In genomic region chr11:19926843-19927120, GRCm38 (mm10) we compare ENCODE assay signal across 8 mouse cellular contexts. TPM values are rescaled to one million over a fixed set of nuclear protein-coding genes. Genes with fewer than 3 reads are reported as not detected.
A peak's percentile ranks its signal among the peaks of the same experiment; 100 is the strongest.
DNase-seq lines count a peak whose midpoint lies in the region; ATAC-seq and TF ChIP-seq lines count a peak whose summit lies in the region.

No protein-coding gene starts in this region.

- H3K36me3 ChIP-seq in lung, postnatal 0 days (ENCODE audit: insufficient read depth, low read length) = no peaks in the 10 kb centered on the region
- no peaks in the 10 kb centered on the region for H3K36me3 ChIP-seq in limb, embryonic 13.5 days
- H3K36me3 ChIP-seq in stomach, embryonic 14.5 days (ENCODE audit: control insufficient read depth, insufficient read depth, low read length) = no peaks in the 10 kb centered on the region

- TF ChIP-seq POLR2A in cerebellum, adult 2 months (IDR thresholded peaks at IDR 0.05; ENCODE audit: borderline replicate concordance, insufficient read depth, low read length) = no peak

- ATAC-seq in lung, postnatal 0 days = no peak
- ATAC-seq in limb, embryonic 13.5 days (ENCODE audit: low FRiP score, low read depth) = no peak
- ATAC-seq in stomach, embryonic 14.5 days (ENCODE audit: insufficient number of reproducible peaks, insufficient read depth, low FRiP score, low read depth) = no peak

- WGBS in cerebellum, adult 2 months = 6% methylated on average over 2 of the region's 2 CpGs
- WGBS in lung, postnatal 0 days = 42% methylated on average over 2 of the region's 2 CpGs
- 67% methylated on average over 2 of the region's 2 CpGs for WGBS in limb, embryonic 13.5 days
- 65% methylated on average over 2 of the region's 2 CpGs for WGBS in stomach, embryonic 14.5 days

- H3K4me2 ChIP-seq in lung, postnatal 0 days (replicated peaks; ENCODE audit: low read depth, low read length) = peak overlapping the region; percentile 94; the same call in 1 of the 2 replicates
- H3K4me2 ChIP-seq in limb, embryonic 13.5 days (replicated peaks) = peak overlapping the region; percentile 76
- H3K4me2 ChIP-seq in stomach, embryonic 14.5 days (replicated peaks; ENCODE audit: low read depth, low read length) = peak overlapping the region; percentile 63

- DNase-seq in cerebellum, adult 2 months = peak in 1 of 2 experiments; percentile 49
- DNase-seq in cerebellum, adult 9-10 months = no peak
- no peak for DNase-seq in lung, postnatal 0 days (ENCODE audit: low spot score)
- DNase-seq in lung, postnatal 36 days = no peak
- DNase-seq in layer of hippocampus, postnatal 25 days (ENCODE audit: extremely low spot score in 1 of 2, low spot score in 1 of 2) = no peak
- no peak for DNase-seq in lung, postnatal 4 days

- peak overlapping the region; percentile 33; the same call in 1 of the 2 replicates for H3K27ac ChIP-seq in cerebellum, adult 2 months (ENCODE audit: insufficient read depth, low read length)
- no peak overlapping the region for H3K27ac ChIP-seq in lung, postnatal 0 days (ENCODE audit: low read length)
- H3K27ac ChIP-seq in limb, embryonic 13.5 days = no peak overlapping the region
- no peak overlapping the region for H3K27ac ChIP-seq in stomach, embryonic 14.5 days (ENCODE audit: low read length)

- TF ChIP-seq EP300 in lung, postnatal 0 days (IDR thresholded peaks at IDR 0.05) = no peak

- H3K4me1 ChIP-seq in cerebellum, adult 2 months (ENCODE audit: control insufficient read depth, insufficient read depth, low read length) = peaks cover 4% of the 10 kb centered on the region
- peaks cover 13% of the 10 kb centered on the region; the same call in 1 of the 2 replicates for H3K4me1 ChIP-seq in lung, postnatal 0 days (ENCODE audit: insufficient read depth, low read depth, low read length)
- peaks cover 25% of the 10 kb centered on the region for H3K4me1 ChIP-seq in limb, embryonic 13.5 days
- H3K4me1 ChIP-seq in stomach, embryonic 14.5 days (ENCODE audit: control insufficient read depth, insufficient read depth, low read length) = peaks cover 22% of the 10 kb centered on the region

- no peak overlapping the region for H3K9ac ChIP-seq in lung, postnatal 0 days (replicated peaks; ENCODE audit: low read depth)
- no peak overlapping the region for H3K9ac ChIP-seq in limb, embryonic 13.5 days
- no peak overlapping the region for H3K9ac ChIP-seq in stomach, embryonic 14.5 days (replicated peaks; ENCODE audit: low read depth, low read length)

- H3K4me3 ChIP-seq in cerebellum, adult 2 months (replicated peaks; ENCODE audit: insufficient read depth, low read depth, low read length) = peak overlapping the region; percentile 83
- H3K4me3 ChIP-seq in lung, postnatal 0 days (ENCODE audit: low read depth, low read length) = no peak overlapping the region
- 0 out of 2 replicates have a peak overlapping the region, but pooled peaks have one; percentile 94 for H3K4me3 ChIP-seq in limb, embryonic 13.5 days
- H3K4me3 ChIP-seq in stomach, embryonic 14.5 days (ENCODE audit: low read depth, low read length) = no peak overlapping the region; the same call in 1 of the 2 replicates

- H3K27me3 ChIP-seq in cerebellum, adult 2 months (ENCODE audit: control insufficient read depth, insufficient read depth, low read length) = no peaks in the 10 kb centered on the region
- H3K27me3 ChIP-seq in lung, postnatal 0 days (replicated peaks; ENCODE audit: insufficient read depth, low read length) = no peaks in the 10 kb centered on the region
- no peaks in the 10 kb centered on the region for H3K27me3 ChIP-seq in limb, embryonic 13.5 days
- no peaks in the 10 kb centered on the region for H3K27me3 ChIP-seq in stomach, embryonic 14.5 days (ENCODE audit: control insufficient read depth, insufficient read depth, low read length)

- H3K9me3 ChIP-seq in lung, postnatal 0 days (ENCODE audit: low read length) = no peaks in the 10 kb centered on the region
- no peaks in the 10 kb centered on the region for H3K9me3 ChIP-seq in limb, embryonic 13.5 days
- no peaks in the 10 kb centered on the region for H3K9me3 ChIP-seq in stomach, embryonic 14.5 days (ENCODE audit: control insufficient read depth, low read depth, low read length)

- no peak for TF ChIP-seq CTCF in cerebellum, adult 2 months (IDR thresholded peaks at IDR 0.05; ENCODE audit: borderline replicate concordance, insufficient read depth, low read depth, low read length)
- no peak for TF ChIP-seq CTCF in lung, postnatal 0 days (IDR thresholded peaks at IDR 0.05)

RNA-seq across cellular contexts. Expression of gene Spred2, which starts 2.6 kb away (rescaled TPM):
- 40.3 and 40.6 TPM in 2 replicates for polyA plus RNA-seq in cerebellum, adult 2 months (2012; rRNA removed)
- polyA plus RNA-seq in lung, postnatal 0 days (2015; fragmentation: Nextera tagmentation; extraction: Ambion mirVana) = 3.9 and 4.9 TPM in 2 replicates
- polyA plus RNA-seq in limb, embryonic 13.5 days (2015; fragmentation: Nextera tagmentation; extraction: Ambion mirVana) = 8.5 and 9.2 TPM in 2 replicates
- 7.9 and 9.6 TPM in 2 replicates for polyA plus RNA-seq in stomach, embryonic 14.5 days (2014; fragmentation: Nextera tagmentation; extraction: Ambion mirVana)
- total RNA-seq in layer of hippocampus, postnatal 25 days (2021) = 10 to 100 TPM; 86.4 to 97.1 TPM

Comparison
In these comparisons a context has a peak if more than half of its experiments do, and no peak if none do; other contexts are left out.
1. H3K4me3 ChIP-seq: peak in cerebellum, adult 2 months (single experiment) and limb, embryonic 13.5 days (single experiment); none in lung, postnatal 0 days (single experiment) and stomach, embryonic 14.5 days (single experiment).
2. Peak in every context shown above with its lines, with median percentiles within 50 percentile points of each other: H3K4me2 ChIP-seq.